Mouse (Mus musculus) hindbrain, embryonic 12.5 days (tissue): ENCODE results near the gene Gatad1. TPM values are rescaled to one million over a fixed set of nuclear protein-coding genes. Genes with fewer than 3 reads are reported as not detected.

Experiments
- ATAC-seq: fragments of 200-750 bp; cut with Nextera tagmentation; 2 replicates; pipeline ENCODE4 v1.8.0; 2017; ENCODE audit warnings: moderate TSS enrichment; ENCODE audit not compliant: low FRiP score
- H3K27ac ChIP-seq: fragments of 300-500 bp; sonication (generic); 2 replicates; pipeline ENCODE4 v1.5.1; 2016; ENCODE audit warnings: mild to moderate bottlenecking
- H3K27me3 ChIP-seq: fragments of 300-500 bp; sonication (generic); 2 replicates; pipeline ENCODE4 v1.6.1; 2016; ENCODE audit warnings: mild to moderate bottlenecking
- H3K36me3 ChIP-seq: fragments of 300-500 bp; sonication (generic); 2 replicates; pipeline ENCODE4 v1.6.1; 2016; ENCODE audit warnings: mild to moderate bottlenecking
- H3K4me1 ChIP-seq: fragments of 300-500 bp; sonication (generic); 2 replicates; pipeline ENCODE4 v1.6.1; 2016
- H3K4me2 ChIP-seq: fragments of 300-500 bp; sonication (generic); replicated peaks from 2 replicates; pipeline ENCODE4 v1.6.1; 2016; ENCODE audit warnings: mild to moderate bottlenecking
- H3K4me3 ChIP-seq: fragments of 300-500 bp; sonication (generic); 2 replicates; pipeline ENCODE4 v1.5.1; 2016; ENCODE audit warnings: mild to moderate bottlenecking
- H3K9ac ChIP-seq: fragments of 300-500 bp; sonication (generic); 2 replicates; pipeline ENCODE4 v1.6.1; 2016; ENCODE audit warnings: mild to moderate bottlenecking, moderate library complexity
- H3K9me3 ChIP-seq: fragments of 300-500 bp; sonication (generic); replicated peaks from 2 replicates; pipeline ENCODE4 v1.6.1; 2016; ENCODE audit warnings: mild to moderate bottlenecking
- WGBS: fragments of 180-500 bp; shearing (Covaris S2); methylation state at CpG from one replicate; pipeline ENCODE4 v1.1.7; 2016; 5-methylcytosine and 5-hydroxymethylcytosine counted together
- polyA plus RNA-seq: library from polyadenylated mRNA; unstranded; fragments of >200 nt; fragmentation: Nextera tagmentation; extraction: Ambion mirVana; gene quantifications from 2 replicates; pipeline ENCODE4 v1.2.1, GENCODE M21; 2016

Gene Gatad1
- polyA plus RNA-seq, 1 experiment from 2014 or later, result 74.0 TPM

- no peak for ATAC-seq
- Histone ChIP-seq H3K9ac (no peak overlapping the region), H3K27ac (no peak overlapping the region), H3K27me3 (no peaks in the 10 kb centered on the region), H3K4me1 (peaks cover under 1% of the 10 kb centered on the region), H3K9me3 (no peaks in the 10 kb centered on the region), H3K36me3 (no peaks in the 10 kb centered on the region), H3K4me2 (no peak overlapping the region), H3K4me3 (no peak overlapping the region)
- WGBS, result 87% methylated on average over 5 of the region's 5 CpGs
Observed at GRCm38 (mm10) chr5:3651621-3652020, 5.4 kb downstream of the Gatad1 start.

DNA sequence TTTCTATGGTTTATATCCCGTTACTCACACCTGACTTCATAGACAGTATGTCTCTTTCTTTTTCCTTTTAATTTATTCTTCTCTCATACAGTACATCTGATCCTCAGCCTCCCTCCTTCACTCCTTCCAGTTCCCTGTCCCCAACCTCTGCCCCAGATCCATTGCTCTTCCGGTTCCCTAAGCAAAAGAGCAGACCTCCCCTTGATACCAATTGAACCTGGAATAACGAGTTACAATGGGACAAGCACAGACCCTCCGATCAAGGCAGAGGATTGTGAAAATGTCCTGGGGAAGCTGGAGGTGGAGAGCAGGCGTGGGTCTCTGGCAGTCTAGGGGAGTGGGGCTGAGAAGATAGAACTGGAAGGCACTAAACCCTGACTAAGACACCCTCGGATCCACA, 6.1 kb downstream of the Gatad1 start, which contains the start of gene Tmbim7:
TSS of gene Tmbim7 (plus strand) at position 301 of the 400 bp plus-strand sequence.
- H3K36me3 ChIP-seq, result no peaks in the 10 kb centered on the region
- no peaks in the 10 kb centered on the region for H3K27me3 ChIP-seq
- no peak within 1 kb of the TSS for H3K4me3 ChIP-seq
- H3K9me3 ChIP-seq, result no peaks in the 10 kb centered on the region
- peaks cover 3% of the 10 kb centered on the region for H3K4me1 ChIP-seq
- no peak for ATAC-seq
- no peak within 1 kb of the TSS for H3K9ac ChIP-seq
- H3K4me2 ChIP-seq, result no peak within 1 kb of the TSS
- WGBS, result 83% methylated on average over 6 of the region's 6 CpGs
- no peak within 1 kb of the TSS for H3K27ac ChIP-seq

DNA sequence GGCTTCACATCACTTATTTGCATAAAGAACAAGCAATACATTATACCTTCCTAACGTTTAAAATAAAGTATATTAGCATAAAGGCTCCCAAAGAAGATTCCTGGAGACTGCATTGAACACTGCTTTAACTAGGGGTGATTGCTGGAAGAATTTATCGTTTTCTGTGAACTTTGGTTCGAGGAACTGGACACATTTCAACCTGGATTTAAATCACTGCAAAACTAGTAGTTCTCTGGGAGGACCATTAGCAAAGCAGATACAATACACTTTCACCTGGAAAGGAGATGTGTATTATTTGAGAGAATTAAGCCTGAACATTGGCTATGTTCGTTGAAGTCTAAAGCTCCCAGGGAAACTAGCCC, 8.2 kb downstream of the Gatad1 start:
- H3K4me1 ChIP-seq, result peaks cover 3% of the 10 kb centered on the region
- H3K9ac ChIP-seq, result no peak overlapping the region
- no peak overlapping the region for H3K27ac ChIP-seq
- no peaks in the 10 kb centered on the region for H3K9me3 ChIP-seq
- no peak for ATAC-seq
- no peak overlapping the region for H3K4me2 ChIP-seq
- no peak overlapping the region for H3K4me3 ChIP-seq
- 68% methylated on average over 4 of the region's 4 CpGs for WGBS
- peaks cover 9% of the 10 kb centered on the region; the same call in 1 of the 2 replicates for H3K36me3 ChIP-seq
- H3K27me3 ChIP-seq, result no peaks in the 10 kb centered on the region

- Histone ChIP-seq H3K9me3 (no peaks in the 10 kb centered on the region), H3K4me1 (peaks cover 3% of the 10 kb centered on the region), H3K4me2 (peak overlapping the region; percentile 54), H3K36me3 (peaks cover 11% of the 10 kb centered on the region), H3K4me3 (peak overlapping the region; percentile 97), H3K27me3 (no peaks in the 10 kb centered on the region), H3K27ac (no peak overlapping the region), H3K9ac (no peak overlapping the region)
- ATAC-seq, result peak; percentile 35
- 54% methylated on average over 4 of the region's 4 CpGs for WGBS
Observed at GRCm38 (mm10) chr5:3648206-3648848, 8.7 kb downstream of the Gatad1 start.

DNA sequence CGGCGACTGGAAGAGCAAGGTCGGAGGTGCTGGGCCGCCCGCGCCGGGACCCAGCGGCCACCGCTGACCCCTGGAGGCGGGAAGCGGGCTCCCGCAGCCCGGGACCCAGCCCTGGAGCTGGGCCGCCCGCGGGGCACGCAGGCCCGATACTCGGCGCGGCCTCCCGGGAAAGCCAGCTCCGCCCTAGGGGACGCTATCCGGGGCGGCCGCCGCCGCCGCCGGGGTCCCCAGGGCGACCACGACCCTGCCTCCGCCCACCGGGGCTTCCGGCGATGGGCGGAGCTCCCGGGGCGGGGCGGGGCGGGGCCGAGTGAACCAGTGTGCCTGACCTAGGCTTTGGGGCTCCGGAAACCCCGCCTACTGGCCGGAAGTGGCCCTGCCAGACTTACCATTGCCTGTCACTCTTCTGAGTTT, 9.3 kb downstream of the Gatad1 start:
- peak overlapping the region; percentile 54 for H3K4me2 ChIP-seq
- H3K4me1 ChIP-seq, result peaks cover 3% of the 10 kb centered on the region
- peak overlapping the region; percentile 88 for H3K9ac ChIP-seq
- peak; percentile 97 for ATAC-seq
- under 1% methylated on average over 42 of the region's 46 CpGs for WGBS
- H3K27me3 ChIP-seq, result no peaks in the 10 kb centered on the region
- peak overlapping the region; percentile 97 for H3K4me3 ChIP-seq
- no peaks in the 10 kb centered on the region for H3K9me3 ChIP-seq
- peaks cover 15% of the 10 kb centered on the region for H3K36me3 ChIP-seq
- peak overlapping the region; percentile 93 for H3K27ac ChIP-seq

GRCm38 (mm10) chr5:3646991-3647707, 9.8 kb downstream of the Gatad1 start:
- ATAC-seq, result peak; percentile 83
- under 1% methylated on average over 59 of the region's 60 CpGs for WGBS
- H3K36me3 ChIP-seq, result peaks cover 15% of the 10 kb centered on the region

GRCm38 (mm10) chr5:3646539-3646938, 10.4 kb downstream of the Gatad1 start:
- Histone ChIP-seq H3K9me3 (no peaks in the 10 kb centered on the region), H3K9ac (peak overlapping the region; percentile 88), H3K4me3 (peak overlapping the region; percentile 97), H3K4me2 (peak overlapping the region; percentile 54), H3K4me1 (peaks cover 3% of the 10 kb centered on the region), H3K27ac (no peak overlapping the region), H3K27me3 (no peaks in the 10 kb centered on the region), H3K36me3 (peaks cover 21% of the 10 kb centered on the region)
- WGBS, result 34% methylated on average over 6 of the region's 6 CpGs
- no peak for ATAC-seq

More at GRCm38 (mm10) chr5:3646991-3647707, 9.8 kb downstream of the Gatad1 start:
- no peaks in the 10 kb centered on the region for H3K27me3 ChIP-seq
- H3K9ac ChIP-seq, result peak overlapping the region; percentile 88
- H3K4me3 ChIP-seq, result peak overlapping the region; percentile 97
- peaks cover 3% of the 10 kb centered on the region for H3K4me1 ChIP-seq
- H3K4me2 ChIP-seq, result peak overlapping the region; percentile 54
- peak overlapping the region; percentile 93 for H3K27ac ChIP-seq
- H3K9me3 ChIP-seq, result no peaks in the 10 kb centered on the region

DNA sequence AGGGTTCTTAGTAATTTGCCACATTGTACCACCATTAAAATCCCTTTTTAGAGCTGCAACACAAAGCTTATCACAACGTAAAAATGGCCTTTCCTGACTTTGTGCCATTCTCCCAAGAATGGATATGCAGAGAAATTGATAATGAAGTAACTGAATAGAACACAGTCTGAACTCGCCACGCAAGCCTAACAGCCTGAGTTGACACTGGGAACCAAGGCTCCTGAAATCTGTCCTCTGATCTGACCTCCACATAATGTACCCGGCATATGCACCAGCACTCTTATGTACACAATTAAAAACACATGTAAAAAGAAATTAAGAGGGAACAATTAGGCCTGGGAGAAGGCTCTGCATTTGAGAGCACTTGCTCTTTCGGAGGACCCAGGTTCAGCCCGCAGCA, 11.7 kb downstream of the Gatad1 start:
- H3K9me3 ChIP-seq, result no peaks in the 10 kb centered on the region
- H3K27me3 ChIP-seq, result no peaks in the 10 kb centered on the region
- peaks cover 30% of the 10 kb centered on the region for H3K36me3 ChIP-seq
- no peak overlapping the region for H3K4me3 ChIP-seq
- H3K4me2 ChIP-seq, result no peak overlapping the region
- H3K27ac ChIP-seq, result no peak overlapping the region
- peaks cover 3% of the 10 kb centered on the region for H3K4me1 ChIP-seq
- 85% methylated on average over 6 of the region's 6 CpGs for WGBS
- no peak overlapping the region for H3K9ac ChIP-seq
- ATAC-seq, result no peak

DNA sequence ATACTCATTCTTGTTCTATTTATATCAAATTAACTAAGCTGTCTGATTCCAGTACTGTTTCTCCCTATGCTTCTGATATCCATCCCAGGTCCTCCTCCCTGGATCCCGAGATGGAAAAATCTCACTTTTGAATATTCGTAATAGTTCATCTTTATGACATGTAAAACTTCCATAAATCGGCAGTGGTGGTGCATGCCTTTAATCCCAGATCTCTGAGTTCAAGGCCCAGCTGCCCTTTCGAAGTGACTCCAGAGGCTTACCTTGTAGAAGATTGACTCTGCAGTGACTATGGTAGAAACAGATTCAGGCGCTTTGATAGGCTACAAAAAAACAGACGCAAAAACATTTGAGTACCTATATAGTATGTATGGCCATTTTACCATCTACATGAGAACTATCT, 12.4 kb downstream of the Gatad1 start:
- Histone ChIP-seq H3K9me3 (no peaks in the 10 kb centered on the region), H3K4me3 (no peak overlapping the region), H3K36me3 (peaks cover 34% of the 10 kb centered on the region), H3K4me1 (peaks cover 3% of the 10 kb centered on the region), H3K9ac (no peak overlapping the region), H3K4me2 (no peak overlapping the region), H3K27me3 (no peaks in the 10 kb centered on the region), H3K27ac (no peak overlapping the region)
- ATAC-seq, result no peak
- 96% methylated on average over 6 of the region's 6 CpGs for WGBS

- ATAC-seq, result no peak
- peaks cover 22% of the 10 kb centered on the region; the same call in 1 of the 2 replicates for H3K36me3 ChIP-seq
Observed at GRCm38 (mm10) chr5:3635286-3635685, 21.7 kb downstream of the Gatad1 start.

DNA sequence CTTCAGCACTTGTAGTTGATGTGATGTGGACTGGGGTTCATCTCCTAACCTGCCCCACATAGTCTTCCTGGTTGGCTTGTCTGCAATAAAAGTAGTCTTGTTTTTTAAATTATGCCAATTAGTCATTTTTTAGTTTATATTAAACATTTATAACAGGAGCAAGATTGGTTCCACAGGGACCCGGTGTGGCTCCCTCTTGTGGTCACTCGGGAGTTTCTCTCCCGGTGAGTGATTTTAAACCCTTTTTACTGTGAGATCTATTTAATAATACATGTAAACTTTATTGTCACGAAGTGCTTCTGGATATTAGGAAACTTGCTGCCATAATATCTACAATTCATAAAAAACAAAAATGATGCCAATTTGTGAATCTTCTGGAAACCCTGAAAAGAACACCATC, 23.0 kb downstream of the Gatad1 start:
- WGBS, result 69% methylated on average over 4 of the region's 4 CpGs
- ATAC-seq, result no peak
- Histone ChIP-seq H3K9me3 (no peaks in the 10 kb centered on the region), H3K9ac (no peak overlapping the region), H3K4me1 (no peaks in the 10 kb centered on the region), H3K4me2 (no peak overlapping the region), H3K27me3 (no peaks in the 10 kb centered on the region), H3K27ac (no peak overlapping the region), H3K36me3 (peaks cover 23% of the 10 kb centered on the region; the same call in 1 of the 2 replicates), H3K4me3 (no peak overlapping the region)

More at GRCm38 (mm10) chr5:3635286-3635685, 21.7 kb downstream of the Gatad1 start:
- Histone ChIP-seq H3K4me1 (no peaks in the 10 kb centered on the region), H3K27me3 (no peaks in the 10 kb centered on the region), H3K4me3 (no peak overlapping the region), H3K4me2 (no peak overlapping the region), H3K9me3 (no peaks in the 10 kb centered on the region), H3K9ac (no peak overlapping the region), H3K27ac (no peak overlapping the region)
- 83% methylated on average over 8 of the region's 8 CpGs for WGBS

- ATAC-seq, result no peak
- H3K4me1 ChIP-seq, result no peaks in the 10 kb centered on the region
- H3K27ac ChIP-seq, result no peak overlapping the region
- WGBS, result 92% methylated on average over 13 of the region's 13 CpGs
- H3K9me3 ChIP-seq, result no peaks in the 10 kb centered on the region
- no peaks in the 10 kb centered on the region for H3K27me3 ChIP-seq
- H3K9ac ChIP-seq, result no peak overlapping the region
- H3K36me3 ChIP-seq, result peaks cover 23% of the 10 kb centered on the region; the same call in 1 of the 2 replicates
- no peak overlapping the region for H3K4me2 ChIP-seq
- H3K4me3 ChIP-seq, result no peak overlapping the region
Observed at GRCm38 (mm10) chr5:3633315-3633714, 23.7 kb downstream of the Gatad1 start.
